Mouse (Mus musculus) cerebellum, adult 2 months (tissue): ENCODE measurements around the gene Cyb5b. TPM values are rescaled to one million over a fixed set of nuclear protein-coding genes. Genes with fewer than 3 reads are reported as not detected.
"Not testable (repeated sequence)": the region's sequence is repeated elsewhere in the genome, so short reads cannot be mapped to it uniquely, and the experiment has no call there.

ENCODE experiments used
- DNase-seq, 2 experiments: peaks; one replicate each; pipeline ENCODE4 v3.0.0; 2021
- H3K27ac ChIP-seq: fragments of 200-500 bp; 2 replicates; pipeline ENCODE4 v1.5.1; 2012; ENCODE audit warnings: low read length, control low read depth, inconsistent platforms; ENCODE audit not compliant: insufficient read depth
- H3K27me3 ChIP-seq: fragments of 200-500 bp; 2 replicates; pipeline ENCODE4 v1.6.1; 2012; ENCODE audit warnings: inconsistent platforms, mild to moderate bottlenecking, low read length, moderate library complexity; ENCODE audit not compliant: control insufficient read depth, insufficient read depth
- H3K4me1 ChIP-seq: fragments of 200-500 bp; 2 replicates; pipeline ENCODE4 v1.6.1; 2011; ENCODE audit warnings: low read length; ENCODE audit not compliant: control insufficient read depth, insufficient read depth
- H3K4me3 ChIP-seq: fragments of 200-500 bp; replicated peaks from 2 replicates; pipeline ENCODE3; 2011; ENCODE audit warnings: mild to moderate bottlenecking, low read depth, low read length, control low read depth; ENCODE audit not compliant: insufficient read depth
- CTCF ChIP-seq: fragments of 200-500 bp; IDR thresholded peaks from 2 replicates; pipeline ENCODE4 v1.5.1; 2011; ENCODE audit warnings: low read depth, mild to moderate bottlenecking, control low read depth, low read length, moderate library complexity, borderline replicate concordance; ENCODE audit not compliant: insufficient read depth
- POLR2A ChIP-seq: fragments of 200-500 bp; IDR thresholded peaks from 2 replicates; pipeline ENCODE4 v1.6.1; 2011; ENCODE audit warnings: low read length, control low read depth, borderline replicate concordance; ENCODE audit not compliant: insufficient read depth
- WGBS: fragments of 180-500 bp; shearing (Covaris S2); methylation state at CpG from one replicate; pipeline ENCODE4 v1.1.7; 2018; 5-methylcytosine and 5-hydroxymethylcytosine counted together
- polyA plus RNA-seq: library from polyadenylated mRNA; depleted of rRNA; stranded (reverse); fragments of >200 nt; gene quantifications from 2 replicates; pipeline ENCODE4 v1.2.3, GENCODE M21; 2012; rRNA removed

Gene Cyb5b
- 87.2 and 90.3 TPM in 2 replicates for polyA plus RNA-seq

DNA sequence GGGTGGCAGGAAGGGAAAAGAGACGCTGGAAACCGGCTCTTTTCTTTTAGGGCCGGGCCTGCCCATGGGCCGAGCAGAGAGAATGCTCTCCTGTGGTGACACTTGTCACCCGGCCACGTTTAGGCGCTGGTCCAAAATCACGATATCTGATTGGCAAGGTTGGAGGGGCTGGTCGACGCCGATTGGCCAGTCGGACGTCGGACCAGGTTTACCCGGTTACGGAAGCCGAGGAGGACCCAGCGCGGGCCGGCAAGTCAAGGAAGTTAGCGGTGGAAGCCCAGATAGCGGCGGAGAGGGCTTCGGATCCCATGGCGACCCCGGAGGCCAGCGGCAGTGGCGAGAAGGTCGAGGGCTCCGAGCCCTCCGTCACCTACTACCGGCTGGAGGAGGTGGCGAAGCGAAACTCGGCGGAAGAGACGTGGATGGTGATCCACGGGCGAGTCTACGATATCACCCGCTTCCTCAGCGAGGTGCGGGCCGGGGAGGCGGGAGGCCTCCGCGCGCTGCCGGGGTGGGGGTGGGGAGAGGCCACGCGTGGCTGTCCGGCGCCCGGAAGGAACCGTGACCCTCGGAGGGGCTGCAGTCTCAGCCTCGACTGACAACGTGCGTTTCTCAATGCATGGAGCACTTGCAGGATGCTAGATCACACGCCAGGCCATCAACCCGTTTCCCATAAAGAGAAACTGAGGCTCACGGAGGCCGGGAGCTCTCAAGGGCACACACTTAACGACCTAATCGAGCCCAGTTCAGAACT is at the start of gene Cyb5b:
Cyb5b (plus strand) TSS at position 237 of the 754 bp plus-strand sequence.
- TF ChIP-seq POLR2A (peak; percentile 54; the same call in 1 of the 2 replicates), CTCF (no peak)
- Histone ChIP-seq H3K27me3 (no peaks in the 10 kb centered on the region), H3K4me1 (peaks cover 8% of the 10 kb centered on the region; the same call in 1 of the 2 replicates), H3K27ac (peak within 1 kb of the TSS; percentile 77), H3K4me3 (peak within 1 kb of the TSS; percentile 90)
- peak; percentile 97 to 98 for DNase-seq
- under 1% methylated on average over 65 of the region's 65 CpGs for WGBS

DNA sequence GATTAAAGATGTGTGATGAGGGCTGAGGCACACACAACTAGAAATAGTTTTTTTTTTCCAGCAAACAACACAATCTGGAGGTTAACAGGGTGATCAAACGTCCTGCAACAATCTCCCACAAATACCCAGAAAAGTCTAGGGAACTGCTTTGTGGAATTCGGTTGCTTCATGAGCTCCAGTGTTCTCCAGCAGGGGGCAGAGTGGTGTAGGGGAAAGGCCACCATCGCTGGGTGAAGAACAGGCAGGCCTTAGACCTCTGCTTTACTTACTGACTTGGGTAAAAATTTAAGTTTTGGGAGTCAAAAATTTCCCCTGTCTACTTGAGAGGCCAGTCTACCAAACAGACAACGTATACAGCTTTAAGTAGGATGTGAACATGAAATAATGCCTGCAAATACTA is 45.9 kb upstream of the Cyb5b start:
- Histone ChIP-seq H3K4me1 (no peaks in the 10 kb centered on the region), H3K27me3 (no peaks in the 10 kb centered on the region), H3K27ac (no peak overlapping the region), H3K4me3 (no peak overlapping the region)
- TF ChIP-seq POLR2A (no peak), CTCF (peak; percentile 80)
- DNase-seq = peak; percentile 51 to 73
- WGBS = 11% methylated on average over 4 of the region's 4 CpGs

DNA sequence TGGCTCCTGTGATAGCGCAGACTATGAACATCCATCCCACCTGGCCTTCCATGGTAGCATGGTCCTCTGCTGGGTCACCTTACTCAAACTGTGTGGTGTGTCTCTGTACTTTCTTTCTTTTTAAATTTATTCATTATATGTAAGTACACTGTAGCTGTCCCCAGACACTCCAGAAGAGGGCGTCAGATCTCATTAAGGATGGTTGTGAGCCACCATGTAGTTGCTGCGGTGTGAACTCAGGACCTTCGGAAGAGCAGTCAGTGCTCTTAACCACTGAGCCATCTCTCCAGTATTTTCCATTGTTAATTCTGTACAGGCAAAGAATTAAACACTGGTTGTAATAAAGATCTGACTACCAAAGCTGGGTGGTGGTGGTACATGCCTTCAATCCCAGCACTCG is 42.4 kb upstream of the Cyb5b start:
- not testable (repeated sequence) for H3K27me3 ChIP-seq, H3K27ac ChIP-seq, H3K4me3 ChIP-seq, DNase-seq, H3K4me1 ChIP-seq
- WGBS = 92% methylated on average over 5 of the region's 5 CpGs

DNA sequence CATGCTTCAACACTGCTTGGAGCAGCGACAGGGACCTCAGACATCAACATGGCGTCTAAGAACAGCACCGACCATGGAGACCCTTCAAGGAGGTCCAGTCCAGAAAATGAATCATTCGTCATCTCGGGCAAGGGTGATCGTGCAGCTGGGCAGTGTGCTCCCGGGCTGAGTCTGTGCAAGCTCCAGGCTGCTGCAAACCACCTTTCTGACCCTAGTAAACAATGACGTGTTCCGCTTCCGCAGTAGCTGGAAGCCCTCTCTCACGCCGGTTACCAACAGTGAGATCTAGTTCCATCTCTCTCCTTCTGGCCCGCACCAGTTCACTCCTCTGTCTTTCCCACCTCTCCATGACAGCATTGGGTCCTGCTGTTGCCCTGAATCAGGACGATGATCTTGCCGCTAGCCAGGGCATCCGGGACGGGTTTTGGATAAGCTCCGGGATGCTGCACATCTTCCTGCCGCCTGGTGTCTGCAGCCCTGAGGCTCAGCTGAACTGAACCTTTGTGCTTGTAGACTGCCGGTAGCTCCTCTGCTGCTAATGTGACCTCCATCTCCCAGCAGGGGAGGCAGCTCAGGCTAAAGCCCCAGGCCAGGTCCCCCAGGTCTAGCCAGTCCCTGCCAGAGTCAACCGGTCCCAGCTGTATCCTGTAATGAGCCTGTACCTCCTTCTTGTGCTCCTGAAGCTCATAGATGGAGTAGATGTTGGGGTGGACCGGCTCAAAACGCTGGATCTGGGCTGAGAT is 41.3 kb upstream of the Cyb5b start:
- Histone ChIP-seq H3K27me3 (no peaks in the 10 kb centered on the region), H3K4me1 (no peaks in the 10 kb centered on the region), H3K27ac (no peak overlapping the region), H3K4me3 (no peak overlapping the region)
- DNase-seq = no peak
- 68% methylated on average over 23 of the region's 23 CpGs for WGBS
- TF ChIP-seq CTCF (no peak), POLR2A (no peak)

DNA sequence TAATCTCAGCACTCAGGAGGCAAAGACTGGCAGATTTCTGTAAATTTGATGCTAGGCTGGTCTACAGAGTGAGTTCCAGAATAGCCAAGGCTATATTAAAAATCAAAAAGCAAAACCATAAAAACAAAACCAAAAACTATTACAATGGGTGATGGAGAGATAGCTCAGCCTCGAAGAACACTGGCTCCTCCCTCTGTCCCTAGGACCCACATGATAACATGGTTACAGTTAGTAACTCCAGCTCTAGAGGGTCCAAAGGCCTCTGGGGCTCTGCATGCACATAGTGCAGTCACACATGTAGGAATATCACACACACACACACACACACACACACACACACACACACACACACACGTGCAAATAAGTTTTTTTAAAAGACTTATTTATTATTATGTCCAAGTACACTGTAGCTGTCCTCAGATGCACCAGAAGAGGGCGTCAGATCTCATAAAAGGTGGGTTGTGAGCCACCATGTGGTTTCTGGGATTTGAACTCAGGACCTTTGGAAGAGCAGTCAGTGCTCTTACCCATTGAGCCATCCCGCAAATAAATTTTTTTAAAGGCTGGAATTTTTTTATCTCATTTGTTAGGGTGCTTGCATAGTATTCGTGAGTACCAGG is 40.5 kb upstream of the Cyb5b start:
- TF ChIP-seq POLR2A (no peak), CTCF (no peak)
- no peak for DNase-seq
- H3K4me3 ChIP-seq = no peak overlapping the region
- 78% methylated on average over 5 of the region's 5 CpGs for WGBS
- H3K27me3 ChIP-seq = no peaks in the 10 kb centered on the region
- H3K27ac ChIP-seq = no peak overlapping the region
- no peaks in the 10 kb centered on the region for H3K4me1 ChIP-seq

DNA sequence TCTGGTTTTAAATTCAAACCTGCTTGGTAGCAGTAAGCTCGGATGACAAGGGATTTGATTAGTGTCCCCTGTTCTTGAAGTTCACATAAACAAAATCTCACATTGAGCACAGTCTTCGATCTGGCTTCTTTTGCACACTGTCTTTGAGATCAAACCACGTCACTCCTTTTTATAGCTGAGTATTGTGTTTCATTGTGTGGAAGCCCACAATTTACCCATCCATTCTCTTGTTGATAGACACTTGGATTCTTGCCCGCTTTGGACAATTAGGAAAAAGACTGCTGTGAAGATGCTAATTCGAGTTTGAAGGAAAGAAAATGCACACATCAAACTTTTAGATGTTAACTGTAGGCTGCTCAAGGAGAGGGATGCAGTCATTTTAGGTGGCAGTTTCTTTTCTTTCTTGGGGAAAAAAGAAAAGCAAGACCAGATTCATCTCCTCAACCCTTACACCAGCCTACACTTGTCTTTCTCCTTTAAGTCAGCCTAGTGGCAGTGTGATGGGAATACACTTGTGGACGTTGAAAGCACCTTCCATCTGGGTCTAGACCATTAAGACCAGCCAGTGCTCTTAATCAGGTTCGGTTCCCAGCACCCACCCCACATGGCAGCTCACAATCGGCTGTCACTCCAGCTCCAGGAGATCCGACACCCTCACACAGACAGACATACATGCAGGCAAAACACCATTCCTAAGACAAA is 39.7 kb upstream of the Cyb5b start:
- TF ChIP-seq POLR2A (no peak), CTCF (no peak)
- no peaks in the 10 kb centered on the region for H3K27me3 ChIP-seq
- H3K4me1 ChIP-seq = no peaks in the 10 kb centered on the region
- DNase-seq = no peak
- WGBS = 50% methylated on average over 9 of the region's 9 CpGs
- H3K4me3 ChIP-seq = no peak overlapping the region
- H3K27ac ChIP-seq = no peak overlapping the region

DNA sequence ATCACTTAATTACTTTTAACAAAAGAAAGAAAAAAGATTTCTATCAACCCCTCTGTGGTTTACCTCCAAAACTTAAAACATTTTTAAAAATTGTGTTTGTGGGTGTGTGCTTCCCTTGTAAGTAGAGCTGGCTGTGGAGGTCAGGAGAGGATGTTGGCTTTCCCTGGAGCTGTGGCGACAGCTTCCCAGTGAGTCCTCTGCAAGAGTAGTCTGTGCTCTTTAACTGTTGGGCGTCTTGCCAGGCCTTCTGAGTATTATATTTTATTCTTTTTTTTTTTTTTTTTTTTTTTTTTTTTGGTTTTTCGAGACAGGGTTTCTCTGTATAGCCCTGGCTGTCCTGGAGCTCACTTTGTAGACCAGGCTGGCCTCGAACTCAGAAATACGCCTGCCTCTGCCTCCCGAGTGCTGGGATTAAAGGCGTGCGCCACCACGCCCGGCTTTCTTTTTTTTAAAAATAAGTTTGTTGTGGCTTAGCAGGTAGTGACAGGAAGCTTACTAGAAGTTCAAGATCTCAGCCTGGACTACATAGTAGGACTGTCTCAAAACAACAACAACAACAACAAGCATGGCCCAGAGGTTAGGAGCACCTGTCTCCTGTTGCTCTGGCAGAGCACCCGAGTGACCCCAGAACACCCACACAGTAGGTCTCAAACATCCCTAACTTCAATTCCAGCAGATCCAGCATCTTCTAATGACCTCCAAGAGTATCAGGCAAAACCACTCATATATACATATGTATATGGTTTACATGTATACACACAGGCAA is 38.9 kb upstream of the Cyb5b start:
- no peaks in the 10 kb centered on the region for H3K4me1 ChIP-seq
- no peaks in the 10 kb centered on the region for H3K27me3 ChIP-seq
- no peak for DNase-seq
- no peak overlapping the region for H3K4me3 ChIP-seq
- 85% methylated on average over 10 of the region's 11 CpGs for WGBS
- H3K27ac ChIP-seq = no peak overlapping the region
- TF ChIP-seq CTCF = no peak
- TF ChIP-seq POLR2A = no peak
